Mouse (Mus musculus): Measurements from ENCODE around the gene Dusp3.

DNA sequence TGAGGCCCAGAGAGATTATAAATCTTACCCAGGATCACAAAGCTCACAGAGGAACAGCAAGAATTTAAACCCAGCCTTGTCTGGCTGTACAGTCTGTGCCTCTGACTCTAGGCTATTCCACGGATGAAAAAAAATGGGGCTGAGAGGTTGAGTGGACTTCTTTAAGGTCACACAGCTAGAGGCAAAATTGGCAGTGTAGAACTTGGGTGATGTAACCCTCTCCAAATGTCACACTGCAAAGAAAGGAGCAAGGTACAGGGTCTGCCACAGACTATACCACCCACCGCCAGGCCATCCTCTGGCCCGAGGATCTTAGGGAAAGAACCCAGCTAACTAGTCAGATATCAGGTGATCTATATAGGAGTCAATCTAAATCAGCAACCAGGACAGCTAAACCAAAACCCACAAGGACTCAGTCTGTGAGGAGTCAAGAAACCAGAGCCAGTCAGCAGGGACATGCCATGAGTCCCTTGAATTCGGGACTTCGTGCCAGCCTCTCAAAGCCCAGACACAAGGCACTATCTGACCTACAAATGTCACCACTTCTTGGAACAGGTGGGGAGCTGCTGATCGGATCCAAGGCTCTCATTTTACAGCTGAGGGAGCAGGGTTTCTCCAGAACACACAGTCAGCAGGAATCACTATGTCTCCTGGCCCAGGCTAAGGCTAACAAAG is 37.4 kb upstream of the Dusp3 start:
- TF ChIP-seq POLR2A (IDR thresholded peaks at IDR 0.05; ENCODE audit: insufficient read length, low read depth) = no peak
- no peak for TF ChIP-seq USF1 (IDR thresholded peaks at IDR 0.05; ENCODE audit: low read depth)
